Mouse (Mus musculus): ENCODE measurements around the gene Arhgef15. TPM values are rescaled to one million over a fixed set of nuclear protein-coding genes. Genes with fewer than 3 reads are reported as not detected.
"Not testable (repeated sequence)": the region's sequence is repeated elsewhere in the genome, so short reads cannot be mapped to it uniquely, and the experiment has no call there.

Gene Arhgef15
- 0.21 TPM for polyA plus RNA-seq (2021)

GRCm38 (mm10) chr11:68957308-68957707 lies at the start of gene Arhgef15:
Arhgef15 (minus strand) TSS chr11:68957480.
- DNase-seq (ENCODE audit: low read depth, low spot score): no peak
- peaks cover 9% of the 10 kb centered on the region for H3K27me3 ChIP-seq
- no peak for ATAC-seq
- POLR2A ChIA-PET: no interaction called here
- CTCF ChIA-PET: no interaction called here
- TF ChIP-seq CTCF (IDR thresholded peaks at IDR 0.05): no peak
- in situ Hi-C loops (cut with MboI; ENCODE audit: low pct_unique_long_range_greater_than_20kb): no loop called here

- CTCF ChIA-PET; DNase-seq (ENCODE audit: low read depth, low spot score); H3K27me3 ChIP-seq; in situ Hi-C loops (cut with MboI; ENCODE audit: low pct_unique_long_range_greater_than_20kb); POLR2A ChIA-PET; ATAC-seq: not testable (repeated sequence)
Observed at GRCm38 (mm10) chr11:69006575-69006974, 49.3 kb upstream of the Arhgef15 start.

- in situ Hi-C loops (cut with MboI; ENCODE audit: low pct_unique_long_range_greater_than_20kb): no loop called here
- ATAC-seq (no peak), DNase-seq (ENCODE audit: low read depth, low spot score) (no peak)
- POLR2A ChIA-PET: no interaction called here
- TF ChIP-seq CTCF (IDR thresholded peaks at IDR 0.05): no peak
- CTCF ChIA-PET: interaction anchor here (1.0 to 1.6 kb wide), 2 partner anchors 24 to 100 kb away, joined by 3 to 4 read pairs; no protein-coding TSS in a partner anchor
- H3K27me3 ChIP-seq: no peaks in the 10 kb centered on the region
Observed at GRCm38 (mm10) chr11:69005193-69005592, 47.9 kb upstream of the Arhgef15 start.

- no peak for TF ChIP-seq CTCF (IDR thresholded peaks at IDR 0.05)
- ATAC-seq: no peak
- ChIA-PET POLR2A (no interaction called here), CTCF (interaction anchor here (1.6 kb wide), 1 partner anchor 26 kb away, joined by 4 read pairs; no protein-coding TSS in a partner anchor)
- no peak for DNase-seq (ENCODE audit: low read depth, low spot score)
- H3K27me3 ChIP-seq: no peaks in the 10 kb centered on the region
- in situ Hi-C loops (cut with MboI; ENCODE audit: low pct_unique_long_range_greater_than_20kb): no loop called here
Observed at GRCm38 (mm10) chr11:69003592-69003991, 46.3 kb upstream of the Arhgef15 start.

- DNase-seq (ENCODE audit: low read depth, low spot score); CTCF ChIA-PET; POLR2A ChIA-PET; ATAC-seq; in situ Hi-C loops (cut with MboI; ENCODE audit: low pct_unique_long_range_greater_than_20kb); H3K27me3 ChIP-seq: not testable (repeated sequence)
Observed at GRCm38 (mm10) chr11:69002782-69003181, 45.5 kb upstream of the Arhgef15 start.

GRCm38 (mm10) chr11:68997080-68997479 lies 39.8 kb upstream of the Arhgef15 start:
- POLR2A ChIA-PET: no interaction called here
- in situ Hi-C loops (cut with MboI; ENCODE audit: low pct_unique_long_range_greater_than_20kb): no loop called here
- DNase-seq (ENCODE audit: low read depth, low spot score) (no peak), ATAC-seq (no peak)
- TF ChIP-seq CTCF (IDR thresholded peaks at IDR 0.05): no peak
- CTCF ChIA-PET: no interaction called here
- H3K27me3 ChIP-seq: no peaks in the 10 kb centered on the region

- no peaks in the 10 kb centered on the region for H3K27me3 ChIP-seq
- CTCF ChIA-PET: interaction anchor here (0.9 to 1.1 kb wide), 2 partner anchors 14 to 89 kb away, joined by 3 read pairs; no protein-coding TSS in a partner anchor
- no peak for DNase-seq (ENCODE audit: low read depth, low spot score)
- POLR2A ChIA-PET: interaction anchor here (0.6 kb wide), 1 partner anchor 27 kb away, joined by 3 read pairs; no protein-coding TSS in a partner anchor
- in situ Hi-C loops (cut with MboI; ENCODE audit: low pct_unique_long_range_greater_than_20kb): no loop called here
- ATAC-seq: no peak
- TF ChIP-seq CTCF (IDR thresholded peaks at IDR 0.05): no peak
Observed at GRCm38 (mm10) chr11:68994377-68994776, 37.1 kb upstream of the Arhgef15 start.

- H3K27me3 ChIP-seq: no peaks in the 10 kb centered on the region
- TF ChIP-seq CTCF (IDR thresholded peaks at IDR 0.05): no peak
- no peak for DNase-seq (ENCODE audit: low read depth, low spot score)
- in situ Hi-C loops (cut with MboI; ENCODE audit: low pct_unique_long_range_greater_than_20kb): no loop called here
- ChIA-PET CTCF (no interaction called here), POLR2A (interaction anchor here (0.6 kb wide), 1 partner anchor 13 kb away, joined by 3 read pairs; no protein-coding TSS in a partner anchor)
- ATAC-seq: no peak
Observed at GRCm38 (mm10) chr11:68993122-68993521, 35.8 kb upstream of the Arhgef15 start.

GRCm38 (mm10) chr11:68988341-68988740 lies 31.1 kb upstream of the Arhgef15 start:
- DNase-seq (ENCODE audit: low read depth, low spot score): no peak
- CTCF ChIA-PET: no interaction called here
- POLR2A ChIA-PET: interaction anchor here (0.8 kb wide), 1 partner anchor 86 kb away, joined by 3 read pairs; no protein-coding TSS in a partner anchor
- no peak for TF ChIP-seq CTCF (IDR thresholded peaks at IDR 0.05)
- in situ Hi-C loops (cut with MboI; ENCODE audit: low pct_unique_long_range_greater_than_20kb): no loop called here
- no peak for ATAC-seq
- no peaks in the 10 kb centered on the region for H3K27me3 ChIP-seq

- no peak for ATAC-seq
- no peaks in the 10 kb centered on the region for H3K27me3 ChIP-seq
- POLR2A ChIA-PET: interaction anchor here (0.8 kb wide), 1 partner anchor 85 kb away, joined by 3 read pairs; no protein-coding TSS in a partner anchor
- CTCF ChIA-PET: interaction anchor here (1.5 to 2.7 kb wide), 2 partner anchors 21 to 83 kb away, joined by 3 to 12 read pairs; no protein-coding TSS in a partner anchor
- in situ Hi-C loops (cut with MboI; ENCODE audit: low pct_unique_long_range_greater_than_20kb): no loop called here
- TF ChIP-seq CTCF (IDR thresholded peaks at IDR 0.05): no peak
- DNase-seq (ENCODE audit: low read depth, low spot score): no peak
Observed at GRCm38 (mm10) chr11:68987365-68987882, 30.1 kb upstream of the Arhgef15 start.

- peak; percentile 90 for TF ChIP-seq CTCF (IDR thresholded peaks at IDR 0.05)
- H3K27me3 ChIP-seq: no peaks in the 10 kb centered on the region
- ChIA-PET CTCF (interaction anchor here (0.9 to 5.2 kb wide), 7 partner anchors 16 to 175 kb away, joined by 3 to 34 read pairs (median 5); no protein-coding TSS in a partner anchor), POLR2A (interaction anchor here (0.6 to 1.6 kb wide), 2 partner anchors 25 to 76 kb away, joined by 4 to 6 read pairs; no protein-coding TSS in a partner anchor)
- DNase-seq (ENCODE audit: low read depth, low spot score): no peak
- in situ Hi-C loops (cut with MboI; ENCODE audit: low pct_unique_long_range_greater_than_20kb): no loop called here
- ATAC-seq: no peak
Observed at GRCm38 (mm10) chr11:68982639-68983369, 25.5 kb upstream of the Arhgef15 start.

Measured in Patski (cell line).